Mouse (Mus musculus) cortical plate, adult 2 months (tissue): ENCODE results near the gene Limk1. TPM values are rescaled to one million over a fixed set of nuclear protein-coding genes. Genes with fewer than 3 reads are reported as not detected.

Source experiments
- H3K27ac ChIP-seq: fragments of 200-500 bp; 2 replicates; pipeline ENCODE4 v1.5.1; 2012; ENCODE audit warnings: low read length, control low read depth, inconsistent platforms; ENCODE audit not compliant: insufficient read depth
- H3K4me1 ChIP-seq: fragments of 200-500 bp; 2 replicates; pipeline ENCODE4 v1.6.1; 2011; ENCODE audit warnings: low read length; ENCODE audit not compliant: control insufficient read depth, insufficient read depth
- H3K4me3 ChIP-seq: fragments of 200-500 bp; 2 replicates; pipeline ENCODE4 v1.5.1; 2011; ENCODE audit warnings: mild to moderate bottlenecking, low read length, control low read depth; ENCODE audit not compliant: insufficient read depth
- CTCF ChIP-seq: fragments of 200-500 bp; IDR thresholded peaks from 2 replicates; pipeline ENCODE4 v1.5.1; 2011; ENCODE audit warnings: mild to moderate bottlenecking, control low read depth, low read length; ENCODE audit not compliant: insufficient read depth; ENCODE audit errors: extremely low read depth
- POLR2A ChIP-seq: fragments of 200-500 bp; IDR thresholded peaks from 2 replicates; pipeline ENCODE4 v1.6.1; 2011; ENCODE audit warnings: mild to moderate bottlenecking, low read length, control low read depth; ENCODE audit not compliant: insufficient read depth; ENCODE audit errors: extremely low read depth
- polyA plus RNA-seq: library from polyadenylated mRNA; depleted of rRNA; stranded (reverse); fragments of >200 nt; gene quantifications from 2 replicates; pipeline ENCODE4 v1.2.3, GENCODE M21; 2012

Gene Limk1
- polyA plus RNA-seq, 1 experiment, result 53.1 TPM

DNA sequence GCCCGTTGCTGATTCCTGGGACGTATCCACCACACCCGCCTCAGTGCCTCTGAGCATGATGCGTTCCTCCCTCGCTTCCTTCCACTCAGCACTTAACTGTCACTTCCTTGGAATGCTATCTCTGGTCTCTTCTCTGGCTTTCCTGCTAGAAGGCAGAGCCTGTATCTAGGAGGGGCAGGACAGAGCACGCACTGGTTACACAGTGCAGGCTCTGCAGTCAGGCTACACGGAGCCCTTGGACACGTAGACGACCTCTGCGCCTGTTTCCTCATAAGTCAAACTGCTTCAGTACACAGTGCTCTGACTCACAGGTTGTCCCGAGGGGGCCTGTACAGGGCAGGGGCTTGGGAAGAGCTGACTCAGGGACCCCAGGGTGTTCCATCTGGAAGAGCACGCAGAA is 8.2 kb downstream of the Limk1 start:
- Histone ChIP-seq H3K27ac (no peak overlapping the region), H3K4me3 (no peak overlapping the region), H3K4me1 (0 out of 2 replicates have a peak, but pooled peaks cover 4% of the 10 kb centered on the region)
- no peak for TF ChIP-seq CTCF
- no peak for TF ChIP-seq POLR2A

DNA sequence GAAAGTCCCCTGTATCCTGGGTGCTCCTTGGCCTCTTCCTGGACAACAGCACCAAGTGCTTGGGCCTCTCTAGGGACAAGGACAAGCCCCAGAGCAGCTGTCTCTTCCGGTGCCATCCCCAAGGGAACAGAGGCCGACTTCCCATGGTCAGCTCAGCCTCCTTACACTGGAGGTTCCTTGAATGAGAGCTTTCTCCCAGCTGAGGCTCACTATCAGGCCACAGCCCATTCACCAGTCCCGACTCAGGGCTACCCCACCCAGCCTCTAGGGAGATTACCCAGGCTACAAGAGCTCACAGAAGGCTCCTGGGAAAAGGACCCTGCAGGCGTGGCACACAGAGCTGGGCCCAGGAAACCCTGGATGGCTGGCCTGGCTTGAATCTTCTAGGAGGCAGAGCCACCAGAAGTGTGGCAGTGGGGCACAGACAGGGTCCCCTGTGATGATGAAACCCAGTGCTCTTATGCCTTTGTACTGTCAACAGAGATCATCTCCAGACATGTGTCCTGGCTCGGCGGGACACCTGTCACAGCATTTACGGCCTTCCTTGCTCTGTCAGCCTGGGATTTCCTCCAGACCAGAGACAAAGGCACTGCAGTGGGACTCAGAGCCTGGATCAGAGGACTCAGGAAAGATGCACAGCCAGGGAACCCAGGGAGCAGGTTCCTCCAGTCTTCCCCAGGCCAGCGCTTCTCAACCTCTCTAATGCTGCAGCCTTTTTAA is 9.4 kb downstream of the Limk1 start:
- TF ChIP-seq CTCF (no peak), POLR2A (no peak)
- Histone ChIP-seq H3K4me3 (no peak overlapping the region), H3K27ac (no peak overlapping the region), H3K4me1 (0 out of 2 replicates have a peak, but pooled peaks cover 4% of the 10 kb centered on the region)

DNA sequence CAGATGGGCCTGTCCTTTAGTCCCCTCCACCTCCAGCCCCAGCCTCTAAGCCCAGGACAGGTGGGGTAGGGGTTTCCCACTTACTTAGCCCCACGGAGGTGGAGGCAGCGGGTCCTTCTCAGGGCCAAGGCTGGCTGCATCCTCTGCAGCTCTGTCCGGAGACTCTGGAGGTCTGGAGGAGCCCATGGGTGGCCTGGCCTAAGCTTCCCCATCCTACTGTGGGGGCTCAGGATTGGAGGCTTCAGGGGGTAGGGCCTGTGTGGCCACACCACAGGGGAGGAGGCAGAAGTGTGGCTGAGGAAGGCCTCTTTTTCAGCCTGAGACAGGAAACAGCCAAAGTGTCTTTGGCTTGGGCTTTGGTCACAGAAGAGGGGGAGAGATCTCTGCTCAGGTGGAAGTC is 10.4 kb downstream of the Limk1 start:
- H3K4me1 ChIP-seq, result 0 out of 2 replicates have a peak, but pooled peaks cover 4% of the 10 kb centered on the region
- H3K4me3 ChIP-seq, result no peak overlapping the region
- no peak overlapping the region for H3K27ac ChIP-seq
- no peak for TF ChIP-seq POLR2A
- no peak for TF ChIP-seq CTCF

- H3K27ac ChIP-seq, result no peak overlapping the region
- no peak for TF ChIP-seq CTCF
- TF ChIP-seq POLR2A, result no peak
- 0 out of 2 replicates have a peak, but pooled peaks cover 4% of the 10 kb centered on the region for H3K4me1 ChIP-seq
- H3K4me3 ChIP-seq, result no peak overlapping the region
These were observed 10.9 kb downstream of the Limk1 start for GRCm38 (mm10) chr5:134677491-134677890.

- Histone ChIP-seq H3K27ac (no peak overlapping the region), H3K4me3 (no peak overlapping the region), H3K4me1 (0 out of 2 replicates have a peak, but pooled peaks cover 4% of the 10 kb centered on the region)
- TF ChIP-seq CTCF (no peak), POLR2A (no peak)
These were observed 12.2 kb downstream of the Limk1 start for GRCm38 (mm10) chr5:134675956-134676759.

DNA sequence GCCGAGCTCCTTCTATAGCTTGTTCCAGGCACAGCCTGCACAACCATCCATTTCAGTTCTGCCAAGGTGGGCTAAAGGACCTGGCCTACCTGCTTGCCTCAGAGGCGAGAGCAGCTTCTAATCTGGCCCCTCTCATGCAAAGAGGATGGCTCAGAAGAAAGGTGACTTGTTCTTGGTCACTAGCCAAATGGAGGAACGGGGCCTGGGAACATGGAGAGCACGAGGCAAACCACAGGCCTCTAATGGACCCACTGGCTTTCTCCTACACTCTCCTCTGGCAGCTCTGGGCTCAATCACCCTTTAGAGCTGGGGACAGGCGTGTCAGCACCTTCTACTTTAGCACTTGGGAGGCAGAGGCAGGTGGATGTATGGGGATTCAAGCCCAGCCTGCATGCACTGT is 13.4 kb downstream of the Limk1 start:
- no peak overlapping the region for H3K27ac ChIP-seq
- no peak overlapping the region for H3K4me3 ChIP-seq

DNA sequence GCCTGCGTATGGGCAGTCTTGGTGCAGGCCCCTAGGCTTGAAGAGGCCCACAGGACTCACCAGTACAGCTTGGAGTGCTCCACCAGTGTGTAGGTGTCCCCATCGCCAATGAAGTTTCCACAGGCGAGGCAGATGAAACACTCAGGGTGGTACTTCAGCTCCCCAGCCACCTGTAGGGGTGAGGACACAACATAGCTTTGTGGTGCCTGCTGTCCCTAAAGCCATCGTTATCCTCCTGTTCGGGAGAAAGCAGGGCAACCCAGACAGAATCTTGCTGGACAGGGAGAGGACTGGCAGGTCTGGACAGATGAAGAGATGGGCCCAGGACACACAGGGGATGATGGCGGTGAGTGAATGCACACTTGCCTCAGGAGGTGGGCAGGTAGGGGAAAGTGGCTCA is 15.8 kb downstream of the Limk1 start:
- no peak overlapping the region for H3K27ac ChIP-seq
- no peak for TF ChIP-seq CTCF
- TF ChIP-seq POLR2A, result no peak
- no peak overlapping the region for H3K4me3 ChIP-seq
- 0 out of 2 replicates have a peak, but pooled peaks cover 4% of the 10 kb centered on the region for H3K4me1 ChIP-seq

More for the DNA sequence above, 13.4 kb downstream of the Limk1 start:
- TF ChIP-seq CTCF, result no peak
- 0 out of 2 replicates have a peak, but pooled peaks cover 4% of the 10 kb centered on the region for H3K4me1 ChIP-seq

DNA sequence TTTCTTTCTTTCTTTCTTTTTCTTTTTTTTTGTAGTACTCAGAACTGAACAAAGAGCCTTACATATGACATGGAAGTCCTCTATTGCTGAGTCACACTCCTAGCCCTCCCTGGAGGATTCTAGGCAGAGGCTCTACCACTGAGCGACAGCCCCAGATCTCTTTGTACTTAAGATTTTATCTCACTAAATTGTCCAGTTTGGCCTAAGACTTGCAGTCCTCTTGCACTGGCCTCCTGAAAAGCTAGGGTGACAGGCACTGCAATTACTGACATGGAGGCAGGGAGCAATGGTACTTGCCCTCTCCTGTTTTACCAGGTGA is 16.2 kb downstream of the Limk1 start:
- H3K27ac ChIP-seq, result no peak overlapping the region
- TF ChIP-seq POLR2A (no peak), CTCF (no peak)
- no peak overlapping the region for H3K4me3 ChIP-seq
- 0 out of 2 replicates have a peak, but pooled peaks cover 4% of the 10 kb centered on the region for H3K4me1 ChIP-seq

DNA sequence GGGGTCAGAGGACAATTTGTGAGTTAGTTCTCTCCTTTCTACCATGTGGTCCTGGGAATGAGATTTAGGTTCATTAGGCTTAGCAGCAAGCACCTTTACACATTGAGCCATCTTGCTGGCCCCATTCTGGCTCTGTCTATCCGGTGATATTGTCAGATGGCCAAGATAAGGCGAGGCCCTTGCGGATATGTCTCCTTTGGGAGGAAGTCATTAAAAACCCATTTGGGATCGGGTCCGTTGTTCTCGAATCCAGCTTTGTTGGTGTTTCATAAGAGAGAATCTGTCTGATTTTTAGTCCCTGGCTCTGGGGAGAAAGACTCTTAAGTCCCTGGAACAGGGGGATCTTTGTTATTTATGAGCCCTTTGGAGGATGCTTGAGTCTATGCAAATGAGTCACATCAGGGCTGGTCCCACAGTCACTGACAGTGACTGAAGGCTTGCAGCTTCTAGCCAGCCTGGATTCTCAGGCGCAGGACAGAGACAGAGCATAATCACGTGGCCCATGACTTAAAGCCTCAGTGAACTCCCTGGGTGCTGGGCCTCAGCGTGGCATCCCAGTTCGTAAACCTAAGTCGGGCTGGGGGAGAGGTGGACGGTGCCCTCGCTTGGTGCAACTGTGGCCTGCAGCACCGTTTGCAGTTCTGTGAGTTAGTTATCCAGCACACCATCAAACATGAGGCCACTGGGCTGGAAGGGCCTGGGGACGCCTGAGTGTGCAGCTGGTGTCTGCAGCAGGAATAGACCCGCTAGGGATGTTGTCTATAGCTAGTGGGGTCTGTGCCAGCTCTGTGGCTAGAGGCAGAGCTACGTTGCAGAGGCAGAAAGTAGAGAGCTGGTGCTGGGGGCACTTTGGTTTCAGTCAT is 16.8 kb downstream of the Limk1 start:
- 0 out of 2 replicates have a peak, but pooled peaks cover under 1% of the 10 kb centered on the region for H3K4me1 ChIP-seq
- H3K27ac ChIP-seq, result no peak overlapping the region
- no peak for TF ChIP-seq POLR2A
- TF ChIP-seq CTCF, result no peak
- no peak overlapping the region for H3K4me3 ChIP-seq
